Mouse (Mus musculus) liver, embryonic 13.5 days (tissue): Measurements from ENCODE around the gene Kcnk10. TPM values are rescaled to one million over a fixed set of nuclear protein-coding genes. Genes with fewer than 3 reads are reported as not detected.
"Not testable (repeated sequence)": the region's sequence is repeated elsewhere in the genome, so short reads cannot be mapped to it uniquely, and the experiment has no call there.

Source experiments
- ATAC-seq: fragments of 200-750 bp; cut with Nextera tagmentation; 2 replicates; pipeline ENCODE4 v1.8.0; 2017; ENCODE audit warnings: low read depth, mild to moderate bottlenecking, moderate number of reproducible peaks, moderate library complexity
- DNase-seq: peaks from one replicate; pipeline ENCODE4 v3.0.0; 2022
- H3K27ac ChIP-seq: fragments of 300-500 bp; sonication (generic); 2 replicates; pipeline ENCODE4 v1.5.1; 2015; ENCODE audit warnings: moderate library complexity, mild to moderate bottlenecking, inconsistent platforms
- H3K27me3 ChIP-seq: fragments of 300-500 bp; sonication (generic); 2 replicates; pipeline ENCODE4 v1.6.1; 2015; ENCODE audit warnings: mild to moderate bottlenecking, inconsistent platforms
- H3K36me3 ChIP-seq: fragments of 300-500 bp; sonication (generic); 2 replicates; pipeline ENCODE4 v1.6.1; 2015; ENCODE audit warnings: mild to moderate bottlenecking, inconsistent platforms
- H3K4me1 ChIP-seq: fragments of 300-500 bp; sonication (generic); replicated peaks from 2 replicates; pipeline ENCODE4 v1.6.1; 2015; ENCODE audit warnings: inconsistent platforms
- H3K4me2 ChIP-seq: fragments of 300-500 bp; sonication (generic); 2 replicates; pipeline ENCODE4 v1.6.1; 2015; ENCODE audit warnings: inconsistent platforms, mild to moderate bottlenecking, moderate library complexity
- H3K4me3 ChIP-seq: fragments of 300-500 bp; sonication (generic); replicated peaks from 2 replicates; pipeline ENCODE4 v1.5.1; 2015; ENCODE audit warnings: mild to moderate bottlenecking, inconsistent platforms
- H3K9ac ChIP-seq: fragments of 300-500 bp; sonication (generic); 2 replicates; pipeline ENCODE4 v1.6.1; 2015; ENCODE audit warnings: mild to moderate bottlenecking, inconsistent platforms
- H3K9me3 ChIP-seq: fragments of 300-500 bp; sonication (generic); replicated peaks from 2 replicates; pipeline ENCODE4 v1.6.1; 2016; ENCODE audit warnings: inconsistent platforms
- WGBS: fragments of 180-500 bp; shearing (Covaris S2); methylation state at CpG from one replicate; pipeline ENCODE4 v1.1.7; 2015; ENCODE audit not compliant: insufficient replicate concordance; 5-methylcytosine and 5-hydroxymethylcytosine counted together
- polyA plus RNA-seq: library from polyadenylated mRNA; unstranded; fragments of >200 nt; fragmentation: Nextera tagmentation; extraction: Ambion mirVana; gene quantifications from 2 replicates; pipeline ENCODE4 v1.2.1, GENCODE M21; 2015

Kcnk10 gene
- polyA plus RNA-seq, result not detected in 2 replicates

- H3K27me3 ChIP-seq, result peaks cover 63% of the 10 kb centered on the region
- no peak within 1 kb of the TSS for H3K4me3 ChIP-seq
- no peak within 1 kb of the TSS for H3K27ac ChIP-seq
- 0 out of 2 replicates have a peak within 1 kb of the TSS, but pooled peaks have one; percentile 12 for H3K4me2 ChIP-seq
- H3K9ac ChIP-seq, result no peak within 1 kb of the TSS
- no peaks in the 10 kb centered on the region for H3K9me3 ChIP-seq
- 0 out of 2 replicates have a peak, but pooled peaks cover 4% of the 10 kb centered on the region for H3K4me1 ChIP-seq
- no peak for DNase-seq
- no peak for ATAC-seq
- H3K36me3 ChIP-seq, result no peaks in the 10 kb centered on the region
- 3% methylated on average over 22 of the region's 22 CpGs for WGBS
Measured at GRCm38 (mm10) chr12:98577861-98578360, at the start of gene Kcnk10. Gene Kcnk10 (minus strand): TSS chr12:98578310.

- ATAC-seq (peak; percentile 97), DNase-seq (peak; percentile 74)
- Histone ChIP-seq H3K4me2 (peak within 1 kb of the TSS; percentile 82), H3K4me1 (peaks cover 9% of the 10 kb centered on the region; the same call in 1 of the 2 replicates), H3K36me3 (no peaks in the 10 kb centered on the region), H3K27ac (no peak within 1 kb of the TSS), H3K27me3 (no peaks in the 10 kb centered on the region), H3K9me3 (no peaks in the 10 kb centered on the region), H3K9ac (peak within 1 kb of the TSS; percentile 71), H3K4me3 (peak within 1 kb of the TSS; percentile 80)
- 3% methylated on average over 32 of the region's 32 CpGs for WGBS
Measured at GRCm38 (mm10) chr12:98627392-98628259, 49.5 kb upstream of the Kcnk10 start, which contains the start of gene Spata7. Gene Spata7 (plus strand): TSS chr12:98628157.

- H3K27ac ChIP-seq, H3K4me2 ChIP-seq, H3K27me3 ChIP-seq, H3K9ac ChIP-seq, H3K4me3 ChIP-seq, H3K4me1 ChIP-seq, H3K36me3 ChIP-seq, H3K9me3 ChIP-seq, ATAC-seq, DNase-seq: not testable (repeated sequence)
- WGBS, result 71% methylated on average over 10 of the region's 10 CpGs
Measured at GRCm38 (mm10) chr12:98623266-98623665, 45.2 kb upstream of the Kcnk10 start.

- H3K9ac ChIP-seq, H3K27me3 ChIP-seq, H3K9me3 ChIP-seq, H3K4me3 ChIP-seq, H3K36me3 ChIP-seq, H3K27ac ChIP-seq, H3K4me1 ChIP-seq, H3K4me2 ChIP-seq, DNase-seq, ATAC-seq: not testable (repeated sequence)
- 31% methylated on average over 6 of the region's 6 CpGs for WGBS
Measured at GRCm38 (mm10) chr12:98620922-98621321, 42.8 kb upstream of the Kcnk10 start.

- WGBS, result 61% methylated on average over 2 of the region's 2 CpGs
- Histone ChIP-seq H3K27me3 (no peaks in the 10 kb centered on the region), H3K36me3 (no peaks in the 10 kb centered on the region), H3K4me3 (no peak overlapping the region), H3K9me3 (no peaks in the 10 kb centered on the region), H3K4me1 (no peaks in the 10 kb centered on the region), H3K27ac (no peak overlapping the region), H3K9ac (no peak overlapping the region), H3K4me2 (no peak overlapping the region)
- no peak for ATAC-seq
- DNase-seq, result no peak
Measured at GRCm38 (mm10) chr12:98619496-98619895, 41.4 kb upstream of the Kcnk10 start.

GRCm38 (mm10) chr12:98615746-98616145, 37.6 kb upstream of the Kcnk10 start:
- Histone ChIP-seq H3K36me3 (no peaks in the 10 kb centered on the region), H3K9ac (no peak overlapping the region), H3K9me3 (no peaks in the 10 kb centered on the region), H3K4me2 (no peak overlapping the region), H3K27me3 (no peaks in the 10 kb centered on the region), H3K4me3 (no peak overlapping the region), H3K27ac (no peak overlapping the region), H3K4me1 (no peaks in the 10 kb centered on the region)
- 51% methylated on average over 5 of the region's 5 CpGs for WGBS
- ATAC-seq, result no peak
- no peak for DNase-seq

- ATAC-seq, result no peak
Measured at GRCm38 (mm10) chr12:98614910-98615508, 36.9 kb upstream of the Kcnk10 start.

GRCm38 (mm10) chr12:98610341-98610740, 32.2 kb upstream of the Kcnk10 start:
- Histone ChIP-seq H3K4me1 (no peaks in the 10 kb centered on the region), H3K27ac (no peak overlapping the region), H3K4me2 (no peak overlapping the region), H3K9me3 (no peaks in the 10 kb centered on the region), H3K9ac (no peak overlapping the region), H3K4me3 (no peak overlapping the region), H3K27me3 (no peaks in the 10 kb centered on the region), H3K36me3 (no peaks in the 10 kb centered on the region)
- no peak for ATAC-seq
- 46% methylated on average over 3 of the region's 3 CpGs for WGBS
- no peak for DNase-seq

More at GRCm38 (mm10) chr12:98614910-98615508, 36.9 kb upstream of the Kcnk10 start:
- H3K4me3 ChIP-seq, result no peak overlapping the region
- H3K36me3 ChIP-seq, result no peaks in the 10 kb centered on the region
- H3K4me1 ChIP-seq, result no peaks in the 10 kb centered on the region
- no peak overlapping the region for H3K27ac ChIP-seq
- H3K9me3 ChIP-seq, result no peaks in the 10 kb centered on the region
- DNase-seq, result no peak
- no peak overlapping the region for H3K9ac ChIP-seq
- no peaks in the 10 kb centered on the region for H3K27me3 ChIP-seq
- H3K4me2 ChIP-seq, result no peak overlapping the region
- 64% methylated on average over 3 of the region's 3 CpGs for WGBS

- Histone ChIP-seq H3K4me1 (no peaks in the 10 kb centered on the region), H3K27ac (no peak overlapping the region), H3K27me3 (no peaks in the 10 kb centered on the region), H3K9ac (no peak overlapping the region), H3K9me3 (no peaks in the 10 kb centered on the region), H3K4me3 (no peak overlapping the region), H3K36me3 (no peaks in the 10 kb centered on the region), H3K4me2 (no peak overlapping the region)
- WGBS, result 49% methylated on average over 5 of the region's 5 CpGs
- ATAC-seq (no peak), DNase-seq (no peak)
Measured at GRCm38 (mm10) chr12:98606595-98607290, 28.6 kb upstream of the Kcnk10 start.

- no peak overlapping the region for H3K4me2 ChIP-seq
- no peak overlapping the region for H3K9ac ChIP-seq
- no peaks in the 10 kb centered on the region for H3K4me1 ChIP-seq
- no peak overlapping the region for H3K4me3 ChIP-seq
- DNase-seq, result no peak
- ATAC-seq, result no peak
- no peak overlapping the region for H3K27ac ChIP-seq
- H3K36me3 ChIP-seq, result no peaks in the 10 kb centered on the region
- H3K9me3 ChIP-seq, result no peaks in the 10 kb centered on the region
- H3K27me3 ChIP-seq, result no peaks in the 10 kb centered on the region
- 34% methylated on average over 1 of the region's 1 CpGs for WGBS
Measured at GRCm38 (mm10) chr12:98605264-98605663, 27.2 kb upstream of the Kcnk10 start.

- no peaks in the 10 kb centered on the region for H3K9me3 ChIP-seq
- DNase-seq (no peak), ATAC-seq (no peak)
- no peaks in the 10 kb centered on the region for H3K27me3 ChIP-seq
- H3K4me1 ChIP-seq, result no peaks in the 10 kb centered on the region
- no peak overlapping the region for H3K4me2 ChIP-seq
- H3K4me3 ChIP-seq, result no peak overlapping the region
- H3K27ac ChIP-seq, result no peak overlapping the region
- 5% methylated on average over 6 of the region's 6 CpGs for WGBS
- no peak overlapping the region for H3K9ac ChIP-seq
- no peaks in the 10 kb centered on the region for H3K36me3 ChIP-seq
Measured at GRCm38 (mm10) chr12:98602114-98602513, 24.0 kb upstream of the Kcnk10 start.
